Mouse (Mus musculus) retina, adult 2 months (tissue): Measurements from ENCODE around the gene Gm867.

Experiments used
- DNase-seq: peaks from one replicate; pipeline ENCODE4 v3.0.0-alpha.2; 2012; ENCODE audit warnings: low read depth, low spot score

Gm867 gene

GRCm38 (mm10) chr10:75940520-75940919 lies at the start of gene Gm867:
TSS of gene Gm867 (minus strand) at chr10:75940672.
- DNase-seq = no peak

- DNase-seq = no peak
Measured at GRCm38 (mm10) chr10:75979432-75979831, 39.0 kb upstream of the Gm867 start.

- no peak for DNase-seq
Measured at GRCm38 (mm10) chr10:75978835-75979157, 38.3 kb upstream of the Gm867 start.

GRCm38 (mm10) chr10:75978119-75978834 lies 37.8 kb upstream of the Gm867 start:
- no peak for DNase-seq

GRCm38 (mm10) chr10:75975216-75975615 lies 34.7 kb upstream of the Gm867 start:
- no peak for DNase-seq

- no peak for DNase-seq
Measured at GRCm38 (mm10) chr10:75973846-75974245, 33.4 kb upstream of the Gm867 start.

- no peak for DNase-seq
Measured at GRCm38 (mm10) chr10:75954381-75954811, 13.9 kb upstream of the Gm867 start, which contains the start of gene Gm5134. TSS of gene Gm5134 (plus strand) at chr10:75954514.

- DNase-seq = peak; percentile 63
Measured at GRCm38 (mm10) chr10:75951424-75952050, 11.1 kb upstream of the Gm867 start.

- DNase-seq = no peak
Measured at GRCm38 (mm10) chr10:75950791-75951210, 10.3 kb upstream of the Gm867 start.

- DNase-seq = no peak
Measured at GRCm38 (mm10) chr10:75949053-75950045, 8.9 kb upstream of the Gm867 start.

- DNase-seq = no peak
Measured at GRCm38 (mm10) chr10:75948079-75948478, 7.6 kb upstream of the Gm867 start.

GRCm38 (mm10) chr10:75945896-75946295 lies 5.4 kb upstream of the Gm867 start:
- DNase-seq = no peak

GRCm38 (mm10) chr10:75945213-75945612 lies 4.7 kb upstream of the Gm867 start:
- DNase-seq = no peak

- DNase-seq = no peak
Measured at GRCm38 (mm10) chr10:75944066-75944772, 3.7 kb upstream of the Gm867 start.

- DNase-seq = no peak
Measured at GRCm38 (mm10) chr10:75942736-75943477, 2.4 kb upstream of the Gm867 start, which contains the start of gene Vpreb3. TSS of gene Vpreb3 (plus strand) at chr10:75943057.

GRCm38 (mm10) chr10:75941042-75941824 lies 761 bp upstream of the Gm867 start:
- no peak for DNase-seq

GRCm38 (mm10) chr10:75939481-75940234 lies 814 bp downstream of the Gm867 start:
- no peak for DNase-seq

GRCm38 (mm10) chr10:75937851-75938643 lies 2.4 kb downstream of the Gm867 start:
- no peak for DNase-seq
